Comparison of ENCODE assay signal across 8 mouse cellular contexts in genomic region chrX:170009016-170009750, GRCm38 (mm10). TPM values are rescaled to one million over a fixed set of nuclear protein-coding genes. Genes with fewer than 3 reads are reported as not detected.
A peak's percentile ranks its signal among the peaks of the same experiment; 100 is the strongest.
DNase-seq lines count a peak whose midpoint lies in the region; ATAC-seq lines count a peak whose summit lies in the region.
"Not testable (repeated sequence)": the region's sequence is repeated elsewhere in the genome, so short reads cannot be mapped to it uniquely, and the experiment has no call there.

Gene Gm21887, plus strand, starts transcription at chrX:170009659.

- H3K9ac ChIP-seq in embryonic facial prominence, embryonic 11.5 days (replicated peaks; ENCODE audit: low read length), result peak within 1 kb of the TSS; percentile 65
- H3K9ac ChIP-seq in limb, embryonic 12.5 days (replicated peaks), result peak within 1 kb of the TSS; percentile 83
- H3K9ac ChIP-seq in midbrain, embryonic 14.5 days (replicated peaks; ENCODE audit: low read length), result peak within 1 kb of the TSS; percentile 81

- H3K4me1 ChIP-seq in embryonic facial prominence, embryonic 11.5 days (ENCODE audit: control insufficient read depth, insufficient read depth, low read length); limb, embryonic 12.5 days (replicated peaks); midbrain, embryonic 14.5 days (ENCODE audit: control insufficient read depth, insufficient read depth, low read length): not testable (repeated sequence)

- 68% methylated on average over 116 of the region's 118 CpGs for WGBS in embryonic facial prominence, embryonic 11.5 days
- WGBS in limb, embryonic 12.5 days, result 73% methylated on average over 117 of the region's 118 CpGs
- WGBS in midbrain, embryonic 14.5 days, result 53% methylated on average over 114 of the region's 118 CpGs

- peak; percentile 78 for DNase-seq in 3134 (ENCODE audit: extremely low read depth, insufficient read length, low spot score)
- DNase-seq in adrenal gland, postnatal 25 days, result peak; percentile 100
- DNase-seq in embryonic facial prominence, embryonic 11.5 days (ENCODE audit: low spot score), result peak; percentile 94
- DNase-seq in heart, adult 11 months, result peak; percentile 100
- peak; percentile 100 for DNase-seq in kidney, adult 18-20 months
- peak; percentile 99 for DNase-seq in midbrain, embryonic 14.5 days
- DNase-seq in spleen, adult 18-20 months, result peak; percentile 96 to 100

- ATAC-seq in embryonic facial prominence, embryonic 11.5 days (replicated peaks; ENCODE audit: insufficient number of reproducible peaks, low FRiP score, low TSS enrichment, low read depth), result peak; percentile 88
- peak; percentile 88 for ATAC-seq in limb, embryonic 12.5 days (ENCODE audit: insufficient number of reproducible peaks, insufficient read depth, low FRiP score, low TSS enrichment, low read depth)
- ATAC-seq in midbrain, embryonic 14.5 days (ENCODE audit: low FRiP score, low TSS enrichment), result peak; percentile 91

- H3K27me3 ChIP-seq in embryonic facial prominence, embryonic 11.5 days (ENCODE audit: control insufficient read depth, insufficient read depth, low read length); limb, embryonic 12.5 days; midbrain, embryonic 14.5 days (ENCODE audit: control insufficient read depth, insufficient read depth, low read length): not testable (repeated sequence)

- not testable (repeated sequence) for H3K36me3 ChIP-seq in embryonic facial prominence, embryonic 11.5 days (replicated peaks; ENCODE audit: control insufficient read depth, insufficient read depth, low read depth, low read length)
- peaks cover 16% of the 10 kb centered on the region for H3K36me3 ChIP-seq in limb, embryonic 12.5 days
- H3K36me3 ChIP-seq in midbrain, embryonic 14.5 days (ENCODE audit: control insufficient read depth, insufficient read depth, low read length), result peaks cover 18% of the 10 kb centered on the region

- peaks cover 42% of the 10 kb centered on the region for H3K9me3 ChIP-seq in embryonic facial prominence, embryonic 11.5 days (replicated peaks; ENCODE audit: control insufficient read depth, low read length)
- peaks cover 45% of the 10 kb centered on the region for H3K9me3 ChIP-seq in limb, embryonic 12.5 days
- H3K9me3 ChIP-seq in midbrain, embryonic 14.5 days (ENCODE audit: control insufficient read depth, low read length), result peaks cover 39% of the 10 kb centered on the region

- peak within 1 kb of the TSS; percentile 53 for H3K27ac ChIP-seq in embryonic facial prominence, embryonic 11.5 days (replicated peaks; ENCODE audit: low read depth, low read length)
- H3K27ac ChIP-seq in limb, embryonic 12.5 days, result peak within 1 kb of the TSS; percentile 68
- H3K27ac ChIP-seq in midbrain, embryonic 14.5 days (replicated peaks; ENCODE audit: low read depth, low read length), result peak within 1 kb of the TSS; percentile 89

- H3K4me2 ChIP-seq in embryonic facial prominence, embryonic 11.5 days (ENCODE audit: low read depth, low read length), result peak within 1 kb of the TSS; percentile 28; the same call in 1 of the 2 replicates
- peak within 1 kb of the TSS; percentile 33 for H3K4me2 ChIP-seq in limb, embryonic 12.5 days
- peak within 1 kb of the TSS; percentile 40 for H3K4me2 ChIP-seq in midbrain, embryonic 14.5 days (ENCODE audit: low read length)

- peak within 1 kb of the TSS; percentile 61 for H3K4me3 ChIP-seq in embryonic facial prominence, embryonic 11.5 days (ENCODE audit: low read depth, low read length)
- H3K4me3 ChIP-seq in limb, embryonic 12.5 days (replicated peaks), result peak within 1 kb of the TSS; percentile 54
- peak within 1 kb of the TSS; percentile 52 for H3K4me3 ChIP-seq in midbrain, embryonic 14.5 days (replicated peaks; ENCODE audit: low read depth, low read length)

RNA-seq across cellular contexts. Expression of gene Gm21887, which starts in this region (rescaled TPM):
- total RNA-seq in adrenal gland, postnatal 25 days (2021), result 401 and 486 TPM in 2 replicates
- polyA plus RNA-seq in embryonic facial prominence, embryonic 11.5 days (2014; fragmentation: Nextera tagmentation; extraction: Ambion mirVana), result 154 and 162 TPM in 2 replicates
- 190 and 276 TPM in 2 replicates for polyA plus RNA-seq in limb, embryonic 12.5 days (2016; fragmentation: Nextera tagmentation; extraction: Ambion mirVana)
- polyA plus RNA-seq in midbrain, embryonic 14.5 days (2014; fragmentation: Nextera tagmentation; extraction: Ambion mirVana), result 126 and 339 TPM in 2 replicates

Comparison
In these comparisons a context has a peak if more than half of its experiments do, and no peak if none do; other contexts are left out.
1. Peak in every context shown above with its lines: DNase-seq, ATAC-seq, H3K4me3 ChIP-seq and H3K27ac ChIP-seq.